Comparison of ENCODE assay signal across 19 mouse cellular contexts in genomic region chr3:101285021-101285615, GRCm38 (mm10). TPM values are rescaled to one million over a fixed set of nuclear protein-coding genes. Genes with fewer than 3 reads are reported as not detected.
"Had no signal": no experiment of that assay in that cellular context is flagged by ENCODE, and none has a peak within 500 bp of the region (broad histone marks: within the 10 kb centered on the region; RNA-seq: fewer than 3 reads in every experiment).

No protein-coding gene starts in this region.

- H3K9me3 ChIP-seq: liver, embryonic 12.5 days; midbrain, embryonic 10.5 days; midbrain, embryonic 12.5 days; neural tube, embryonic 13.5 days; neural tube, embryonic 15.5 days; stomach, embryonic 15.5 days had no signal

- H3K27me3 ChIP-seq: midbrain, embryonic 12.5 days; neural tube, embryonic 13.5 days; neural tube, embryonic 15.5 days; stomach, embryonic 15.5 days had no signal

- H3K4me1 ChIP-seq: liver, embryonic 12.5 days had no signal

- H3K36me3 ChIP-seq: liver, embryonic 12.5 days; midbrain, embryonic 10.5 days; midbrain, embryonic 12.5 days; neural tube, embryonic 13.5 days; neural tube, embryonic 15.5 days; stomach, embryonic 15.5 days had no signal

- H3K4me3 ChIP-seq: liver, embryonic 12.5 days; midbrain, embryonic 10.5 days; midbrain, embryonic 12.5 days; neural tube, embryonic 13.5 days; neural tube, embryonic 15.5 days; stomach, embryonic 15.5 days had no signal

- DNase-seq: lung, adult 18-20 months; lung, embryonic 14.5 days; lung, postnatal 10 days; midbrain, embryonic 14.5 days; retina, postnatal 1 day; right cerebral cortex, adult 18-20 months; right cerebral cortex, postnatal 25 days; spleen, adult 18-20 months; thymus, adult 2 months had no signal

- ATAC-seq: liver, embryonic 12.5 days; midbrain, embryonic 16.5 days had no signal

- H3K27ac ChIP-seq: liver, embryonic 12.5 days; liver, embryonic 14.5 days; midbrain, embryonic 10.5 days; midbrain, embryonic 12.5 days; neural tube, embryonic 13.5 days; neural tube, embryonic 15.5 days; stomach, embryonic 15.5 days; stomach, postnatal 0 days had no signal

RNA-seq across cellular contexts. Expression of gene Cd2, which starts 2.6 kb away (rescaled TPM):
- polyA plus RNA-seq: liver, embryonic 12.5 days; liver, embryonic 14.5 days; midbrain, embryonic 12.5 days; midbrain, embryonic 14.5 days; midbrain, embryonic 16.5 days; neural tube, embryonic 11.5 days; neural tube, embryonic 15.5 days; stomach, postnatal 0 days had no signal
